Mouse (Mus musculus): ENCODE data around the gene Fsip1.
A peak's percentile ranks its signal among the peaks of the same experiment; 100 is the strongest.

- TF ChIP-seq CTCF (IDR thresholded peaks at IDR 0.05; ENCODE audit: low read depth), result peak; percentile 58
- no peak for TF ChIP-seq EP300 (IDR thresholded peaks at IDR 0.05; ENCODE audit: low read depth)
Observed at GRCm38 (mm10) chr2:118263151-118263913, 6.6 kb upstream of the Fsip1 start.

Measured in liver, embryonic 14.5 days (tissue).